Mouse (Mus musculus) kidney, postnatal 0 days (tissue): ENCODE data around the gene Atoh8. TPM values are rescaled to one million over a fixed set of nuclear protein-coding genes. Genes with fewer than 3 reads are reported as not detected.

Experiments
- ATAC-seq: fragments of 200-750 bp; cut with Nextera tagmentation; replicated peaks from 2 replicates; pipeline ENCODE4 v1.8.0; 2017; ENCODE audit warnings: low read depth, moderate number of reproducible peaks, moderate TSS enrichment, moderate library complexity; ENCODE audit not compliant: low FRiP score
- DNase-seq: peaks from one replicate; pipeline ENCODE4 v3.0.0-alpha.2; 2016; ENCODE audit warnings: low spot score
- H3K27ac ChIP-seq: fragments of 300-500 bp; sonication (generic); 2 replicates; pipeline ENCODE4 v1.5.1; 2014; ENCODE audit warnings: mild to moderate bottlenecking
- H3K27me3 ChIP-seq: fragments of 300-500 bp; sonication (generic); 2 replicates; pipeline ENCODE4 v1.6.1; 2014; ENCODE audit warnings: low read length, mixed read lengths; ENCODE audit not compliant: insufficient read depth
- H3K36me3 ChIP-seq: fragments of 300-500 bp; sonication (generic); 2 replicates; pipeline ENCODE4 v1.6.1; 2014; ENCODE audit warnings: low read length, mixed read lengths; ENCODE audit not compliant: insufficient read depth
- H3K4me1 ChIP-seq: fragments of 300-500 bp; sonication (generic); replicated peaks from 2 replicates; pipeline ENCODE4 v1.6.1; 2014; ENCODE audit warnings: antibody characterized with exemption, low read length, mixed read lengths; ENCODE audit not compliant: insufficient read depth
- H3K4me2 ChIP-seq: fragments of 300-500 bp; sonication (generic); 2 replicates; pipeline ENCODE4 v1.6.1; 2014; ENCODE audit warnings: mild to moderate bottlenecking, low read length, moderate library complexity, mixed read lengths
- H3K4me3 ChIP-seq: fragments of 300-500 bp; sonication (generic); replicated peaks from 2 replicates; pipeline ENCODE4 v1.5.1; 2014; ENCODE audit warnings: low read depth, low read length
- H3K9ac ChIP-seq: fragments of 300-500 bp; sonication (generic); 2 replicates; pipeline ENCODE4 v1.6.1; 2014; ENCODE audit warnings: low read depth, low read length
- H3K9me3 ChIP-seq: fragments of 300-500 bp; sonication (generic); replicated peaks from 2 replicates; pipeline ENCODE4 v1.6.1; 2016; ENCODE audit warnings: low read length, inconsistent platforms, mixed read lengths
- CTCF ChIP-seq: IDR thresholded peaks from 2 replicates; pipeline ENCODE4 v1.5.1; 2016; ENCODE audit warnings: antibody characterized with exemption, low read depth, mild to moderate bottlenecking, moderate library complexity
- WGBS: fragments of 180-500 bp; shearing (Covaris S2); extraction: QIAGEN DNeasy Blood & Tissue Kit; methylation state at CpG from one replicate; pipeline ENCODE4 v1.1.7; 2014; 5-methylcytosine and 5-hydroxymethylcytosine counted together
- polyA plus RNA-seq: library from polyadenylated mRNA; unstranded; fragments of >200 nt; fragmentation: Nextera tagmentation; extraction: Ambion mirVana; gene quantifications from 2 replicates; pipeline ENCODE4 v1.2.1, GENCODE M21; 2015

The Atoh8 gene
- polyA plus RNA-seq, 1 experiment from 2014 or later = 20.8 TPM

- no peak overlapping the region for H3K27ac ChIP-seq
- no peaks in the 10 kb centered on the region for H3K4me1 ChIP-seq
- ATAC-seq (no peak), DNase-seq (no peak)
- no peaks in the 10 kb centered on the region for H3K27me3 ChIP-seq
- WGBS = 89% methylated on average over 8 of the region's 8 CpGs
- H3K9ac ChIP-seq = no peak overlapping the region
- H3K4me2 ChIP-seq = no peak overlapping the region
- TF ChIP-seq CTCF = no peak
- H3K9me3 ChIP-seq = no peaks in the 10 kb centered on the region
- H3K36me3 ChIP-seq = peaks cover 6% of the 10 kb centered on the region; the same call in 1 of the 2 replicates
- no peak overlapping the region for H3K4me3 ChIP-seq
Measured at GRCm38 (mm10) chr6:72208406-72209045, 26.9 kb downstream of the Atoh8 start.

DNA sequence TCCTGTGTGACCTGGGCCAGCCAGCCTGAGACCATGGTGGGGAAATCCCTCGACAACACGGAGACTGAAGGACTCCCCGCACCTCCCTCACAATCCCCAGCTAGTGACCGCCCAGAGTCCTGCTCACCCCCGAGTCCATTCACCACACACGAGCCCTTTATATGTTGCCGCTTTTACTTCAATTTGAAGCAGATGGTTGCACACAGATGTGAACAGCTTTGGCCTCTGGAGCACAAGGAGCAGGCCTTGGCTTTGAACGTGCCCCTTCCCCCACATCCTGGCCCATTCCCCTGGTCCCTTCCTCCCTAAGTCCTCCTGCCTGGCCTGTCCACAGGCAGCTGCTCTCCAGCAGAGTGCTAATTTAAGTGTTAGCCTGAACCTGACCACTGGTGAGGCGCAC, 29.4 kb downstream of the Atoh8 start:
- WGBS = 74% methylated on average over 9 of the region's 9 CpGs
- no peak overlapping the region for H3K4me2 ChIP-seq

DNA sequence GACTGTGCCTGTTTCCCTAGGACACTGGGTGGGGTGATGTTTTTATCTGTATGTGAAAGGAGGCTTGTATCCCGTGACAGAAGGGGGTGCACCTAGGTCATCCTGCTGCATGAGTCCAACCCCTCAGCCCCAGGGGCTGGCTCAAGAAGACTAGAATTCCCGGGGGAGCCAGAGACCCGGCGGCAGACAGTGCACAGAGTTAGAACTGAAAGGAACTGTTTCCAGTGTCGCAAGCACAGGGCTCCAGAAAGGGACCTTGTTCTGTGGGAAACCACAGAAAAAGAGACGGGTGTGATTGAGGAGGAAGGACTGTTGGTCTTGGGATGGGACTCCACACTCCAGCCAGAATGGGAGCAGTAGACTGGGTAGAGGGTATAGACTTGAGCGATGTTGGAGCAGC, 30.5 kb downstream of the Atoh8 start:
- TF ChIP-seq CTCF = no peak
- H3K4me2 ChIP-seq = no peak overlapping the region
- H3K9me3 ChIP-seq = no peaks in the 10 kb centered on the region
- H3K27me3 ChIP-seq = no peaks in the 10 kb centered on the region
- H3K4me1 ChIP-seq = 0 out of 2 replicates have a peak, but pooled peaks cover 5% of the 10 kb centered on the region
- H3K4me3 ChIP-seq = no peak overlapping the region
- no peak for ATAC-seq
- H3K36me3 ChIP-seq = peaks cover 6% of the 10 kb centered on the region; the same call in 1 of the 2 replicates
- DNase-seq = no peak
- no peak overlapping the region for H3K9ac ChIP-seq
- WGBS = 64% methylated on average over 7 of the region's 7 CpGs
- no peak overlapping the region for H3K27ac ChIP-seq

More for the DNA sequence above, 29.4 kb downstream of the Atoh8 start:
- Histone ChIP-seq H3K4me1 (0 out of 2 replicates have a peak, but pooled peaks cover 3% of the 10 kb centered on the region), H3K9ac (no peak overlapping the region), H3K27me3 (no peaks in the 10 kb centered on the region), H3K4me3 (no peak overlapping the region), H3K27ac (no peak overlapping the region), H3K36me3 (peaks cover 6% of the 10 kb centered on the region; the same call in 1 of the 2 replicates), H3K9me3 (no peaks in the 10 kb centered on the region)
- no peak for DNase-seq
- no peak for TF ChIP-seq CTCF
- no peak for ATAC-seq

DNA sequence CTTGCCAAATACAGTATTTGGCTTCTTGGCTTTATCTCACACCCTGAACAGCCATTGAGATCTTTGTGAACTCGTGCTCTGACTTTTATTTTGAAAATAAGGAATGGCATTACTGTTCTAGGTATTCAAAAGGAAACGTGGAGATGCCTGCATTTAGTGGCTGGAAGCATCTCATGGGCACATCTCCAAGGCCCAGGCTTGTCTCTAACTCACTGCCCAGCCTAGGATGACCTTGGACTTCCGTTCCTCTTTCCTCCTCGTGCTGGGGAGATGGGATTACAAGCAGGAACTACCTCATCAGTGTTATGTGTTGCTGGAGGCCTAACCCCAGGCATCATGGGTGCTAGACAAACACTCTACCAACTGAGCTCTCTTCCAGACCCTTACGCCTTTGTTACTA, 32.1 kb downstream of the Atoh8 start:
- no peak for TF ChIP-seq CTCF
- H3K9ac ChIP-seq = no peak overlapping the region
- 57% methylated on average over 5 of the region's 5 CpGs for WGBS
- no peaks in the 10 kb centered on the region for H3K9me3 ChIP-seq
- ATAC-seq = no peak
- H3K4me1 ChIP-seq = 0 out of 2 replicates have a peak, but pooled peaks cover 5% of the 10 kb centered on the region
- peaks cover 6% of the 10 kb centered on the region; the same call in 1 of the 2 replicates for H3K36me3 ChIP-seq
- DNase-seq = no peak
- no peak overlapping the region for H3K27ac ChIP-seq
- H3K4me3 ChIP-seq = no peak overlapping the region
- H3K4me2 ChIP-seq = no peak overlapping the region
- no peaks in the 10 kb centered on the region for H3K27me3 ChIP-seq

GRCm38 (mm10) chr6:72202732-72203131, 32.6 kb downstream of the Atoh8 start:
- no peak for TF ChIP-seq CTCF
- peaks cover 6% of the 10 kb centered on the region; the same call in 1 of the 2 replicates for H3K36me3 ChIP-seq
- no peak overlapping the region for H3K4me3 ChIP-seq
- ATAC-seq (no peak), DNase-seq (no peak)
- H3K27ac ChIP-seq = no peak overlapping the region
- H3K9me3 ChIP-seq = no peaks in the 10 kb centered on the region
- no peak overlapping the region for H3K9ac ChIP-seq
- no peak overlapping the region for H3K4me2 ChIP-seq
- H3K4me1 ChIP-seq = 0 out of 2 replicates have a peak, but pooled peaks cover 5% of the 10 kb centered on the region
- WGBS = 79% methylated on average over 5 of the region's 5 CpGs
- H3K27me3 ChIP-seq = no peaks in the 10 kb centered on the region

- WGBS = 53% methylated on average over 11 of the region's 11 CpGs
- H3K27ac ChIP-seq = 0 out of 2 replicates have a peak overlapping the region, but pooled peaks have one; percentile 25
- ATAC-seq (no peak), DNase-seq (peak; percentile 46)
- no peak for TF ChIP-seq CTCF
- H3K9me3 ChIP-seq = no peaks in the 10 kb centered on the region
- H3K4me1 ChIP-seq = 0 out of 2 replicates have a peak, but pooled peaks cover 5% of the 10 kb centered on the region
- H3K9ac ChIP-seq = no peak overlapping the region
- H3K4me2 ChIP-seq = no peak overlapping the region
- no peaks in the 10 kb centered on the region for H3K27me3 ChIP-seq
- H3K36me3 ChIP-seq = no peaks in the 10 kb centered on the region
- no peak overlapping the region for H3K4me3 ChIP-seq
Measured at GRCm38 (mm10) chr6:72200595-72201256, 34.7 kb downstream of the Atoh8 start.
